Mouse (Mus musculus): ENCODE results near the gene Akap8.

The Akap8 gene

DNA sequence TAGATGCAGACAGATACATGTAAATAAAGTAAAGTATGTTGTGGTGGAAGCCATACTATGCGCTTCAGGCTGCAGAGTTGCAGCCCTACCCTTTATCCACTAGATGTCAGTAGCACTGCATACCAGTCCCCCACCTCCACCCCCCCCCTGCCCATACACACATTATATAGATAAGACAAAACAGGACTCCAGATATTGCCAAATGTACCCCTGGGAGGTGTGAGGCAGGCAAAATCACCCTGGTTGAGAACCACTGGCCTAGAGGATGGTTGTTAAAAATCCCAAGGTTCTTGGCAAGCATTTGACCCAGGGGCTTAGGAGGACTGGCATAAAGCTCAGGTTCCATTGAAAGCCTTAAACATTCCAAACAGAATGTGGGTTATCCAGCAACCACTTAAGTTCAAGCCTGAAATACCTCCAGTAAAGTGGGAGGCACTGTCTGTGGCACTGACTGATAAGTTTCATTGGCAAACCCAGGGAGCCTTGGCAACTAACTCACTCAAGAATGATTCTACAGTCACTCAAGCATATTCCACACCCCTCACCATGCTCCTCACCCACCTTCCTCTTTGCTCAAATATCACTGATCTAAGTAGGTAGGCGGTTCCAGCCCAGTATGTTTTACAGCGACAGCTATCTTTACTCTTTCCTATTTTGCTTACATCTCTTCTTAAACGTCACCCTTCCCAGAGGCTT lies 28.1 kb upstream of the Akap8 start:
- peak; percentile 74 for DNase-seq (ENCODE audit: low read depth, low spot score)

DNA sequence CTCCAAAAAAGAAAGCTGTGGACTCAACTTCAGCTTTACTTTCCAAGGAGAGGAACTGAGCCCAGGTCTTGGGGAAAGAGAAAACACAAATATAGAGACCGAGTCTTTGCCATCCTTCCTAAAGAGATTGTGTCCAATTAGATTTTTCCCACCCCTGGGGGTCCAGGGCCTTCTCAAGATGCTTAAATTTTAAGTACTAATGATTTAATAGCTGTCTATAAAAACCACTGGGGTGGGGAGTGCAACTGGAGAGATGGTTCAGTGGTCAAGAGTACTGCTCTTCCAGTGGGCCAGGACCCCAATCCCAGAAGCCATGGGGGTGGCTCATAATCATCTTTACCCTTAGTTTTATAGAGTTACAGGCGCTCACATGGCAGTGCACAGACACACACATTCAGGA lies 27.4 kb upstream of the Akap8 start:
- no peak for DNase-seq (ENCODE audit: low read depth, low spot score)

DNA sequence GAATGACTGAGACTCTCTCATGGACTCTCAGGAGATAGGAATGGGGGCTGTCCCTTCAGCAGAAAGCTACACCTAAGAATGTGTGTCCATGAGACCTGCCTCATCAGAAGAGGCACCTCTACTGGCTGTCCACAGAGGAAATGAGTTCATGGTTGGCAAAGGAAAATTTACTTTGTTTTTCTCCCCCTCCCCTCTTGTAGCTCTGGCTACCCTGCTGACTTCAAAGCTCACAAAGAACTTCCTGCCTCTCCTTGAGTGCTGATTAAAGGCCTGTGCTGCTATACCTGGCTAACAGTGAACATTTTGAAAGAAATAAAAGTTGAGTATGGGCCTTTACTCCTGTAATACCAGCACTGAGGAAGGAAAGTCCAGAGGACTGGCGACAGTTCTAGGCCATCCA lies 20.1 kb upstream of the Akap8 start:
- DNase-seq (ENCODE audit: low read depth, low spot score): no peak

DNA sequence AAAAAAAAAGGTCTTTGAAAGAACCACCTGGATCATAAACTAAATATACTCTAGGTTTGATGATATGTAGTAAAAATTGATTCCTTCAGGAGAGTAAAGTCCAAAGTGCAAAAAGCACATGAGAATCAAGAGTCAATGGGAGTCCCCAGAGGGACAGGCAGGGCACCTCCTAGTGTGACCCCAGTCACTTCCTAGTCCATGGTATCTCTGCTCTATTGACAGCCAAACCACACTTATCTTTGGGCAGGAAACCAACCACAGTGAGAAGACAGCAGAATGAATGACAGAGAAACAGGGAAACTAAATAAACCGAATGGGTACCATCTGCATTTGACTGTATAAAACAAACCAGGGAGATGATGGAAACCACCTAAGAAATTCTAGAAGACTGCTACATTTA lies 19.1 kb upstream of the Akap8 start:
- DNase-seq (ENCODE audit: low read depth, low spot score): no peak

DNA sequence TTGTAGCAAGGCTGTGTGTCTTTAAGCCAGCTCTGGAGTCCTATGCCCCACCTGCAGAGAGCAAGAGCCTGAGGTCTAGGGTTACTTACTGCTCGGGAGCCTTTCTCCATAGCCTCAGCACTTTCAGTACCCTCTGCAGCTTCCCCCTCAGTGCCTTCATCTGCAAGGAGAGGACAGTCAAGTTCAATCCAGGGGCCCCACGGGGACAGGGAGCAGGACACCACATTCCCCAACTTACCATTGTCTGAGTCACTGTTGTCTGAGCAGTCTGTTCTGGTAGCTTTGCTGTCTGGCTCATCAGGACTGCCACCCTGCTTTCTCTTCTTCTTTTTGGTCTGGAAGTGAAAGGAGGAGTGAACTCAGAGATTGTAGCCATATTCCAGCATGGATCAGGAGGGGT lies 14.8 kb upstream of the Akap8 start:
- no peak for DNase-seq (ENCODE audit: low read depth, low spot score)

DNA sequence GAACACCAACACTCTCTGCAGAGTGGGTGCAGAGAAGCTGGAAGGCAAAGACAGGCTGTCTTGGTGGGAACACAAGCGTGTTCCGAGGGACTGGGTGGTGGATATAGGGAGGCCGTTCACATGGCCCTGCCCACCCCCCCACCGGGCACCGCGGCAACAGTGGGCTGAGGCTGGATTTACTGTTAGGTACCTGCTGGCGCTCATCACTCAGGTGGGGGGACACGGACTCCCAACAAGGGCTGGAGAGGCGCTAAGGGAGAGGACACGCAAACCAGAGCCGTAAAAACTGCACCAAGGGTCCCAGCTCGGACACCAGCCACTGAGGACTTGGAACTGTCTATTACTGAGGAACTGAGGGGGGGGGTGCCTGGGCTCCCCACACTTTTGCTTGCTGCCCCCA lies 13.9 kb upstream of the Akap8 start:
- no peak for DNase-seq (ENCODE audit: low read depth, low spot score)

DNA sequence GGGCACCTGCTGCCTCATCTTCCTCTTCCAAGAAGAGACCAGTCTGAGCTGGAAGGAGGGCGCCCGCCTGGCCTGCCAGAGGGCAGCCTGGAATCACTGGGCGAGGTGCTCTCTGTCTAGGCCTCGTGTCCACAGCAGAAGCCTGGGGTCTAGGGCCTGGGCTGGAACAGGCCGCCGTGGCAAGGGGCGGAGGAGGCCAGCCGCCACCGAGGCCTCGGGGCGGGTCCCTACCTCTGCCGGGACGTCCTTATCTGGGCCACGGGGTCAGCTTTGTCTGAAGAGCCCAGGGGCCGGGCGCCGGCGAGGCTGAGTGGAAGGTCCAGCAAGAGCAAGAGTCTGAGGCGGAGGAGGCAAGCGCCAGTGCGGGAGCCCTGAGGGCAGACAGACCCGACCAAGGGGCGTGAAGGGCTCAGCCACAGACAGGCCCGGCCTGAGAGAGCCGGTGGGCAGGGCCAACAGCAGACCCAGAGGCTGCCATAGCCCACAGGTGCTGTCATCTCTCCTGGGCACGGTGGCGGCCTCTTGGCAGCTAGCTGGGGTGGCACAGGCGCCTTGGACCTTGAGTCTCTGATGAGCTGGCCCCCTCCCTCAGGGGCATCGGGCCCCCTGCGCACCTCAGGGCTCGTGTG lies 12.8 kb upstream of the Akap8 start:
- peak; percentile 34 for DNase-seq (ENCODE audit: low read depth, low spot score)

DNA sequence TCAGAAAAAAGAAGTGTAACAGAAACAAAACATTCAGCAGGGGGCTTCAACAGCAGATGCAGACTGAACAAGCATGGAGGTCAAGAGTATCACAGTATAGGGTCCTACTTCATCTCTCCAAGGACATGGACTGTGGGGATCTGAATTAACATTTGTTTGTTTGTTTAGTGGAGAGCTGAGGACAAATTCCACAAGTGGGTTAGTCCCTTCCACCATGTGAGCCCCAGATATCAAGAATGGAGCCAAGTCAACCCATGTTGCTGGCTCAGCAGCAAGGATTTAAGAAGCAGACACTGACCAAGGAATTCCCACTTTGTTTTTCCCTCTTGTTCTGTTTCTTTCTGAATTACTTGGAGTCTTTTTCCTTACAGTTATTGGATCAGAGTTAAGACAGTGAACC lies 6.5 kb upstream of the Akap8 start:
- DNase-seq (ENCODE audit: low read depth, low spot score): no peak

DNA sequence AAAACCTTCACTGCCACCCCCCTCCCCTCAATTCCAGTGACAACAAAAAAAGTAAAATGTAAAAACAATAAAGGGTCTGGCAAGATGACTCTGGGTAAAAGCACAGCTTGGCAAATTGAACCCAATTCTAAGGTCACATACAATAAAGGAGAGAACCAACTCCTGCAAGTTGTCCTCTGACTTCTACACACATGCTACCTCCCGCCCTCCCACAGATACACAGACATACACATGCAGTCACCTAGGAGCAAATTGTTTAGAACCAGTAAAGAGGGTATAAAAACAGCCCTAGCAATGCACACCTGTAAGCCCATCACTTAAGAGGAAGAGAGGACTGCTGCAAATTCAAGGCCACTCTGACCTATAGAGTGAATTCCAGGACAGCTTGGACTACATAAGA lies 1.8 kb upstream of the Akap8 start:
- no peak for DNase-seq (ENCODE audit: low read depth, low spot score)

DNA sequence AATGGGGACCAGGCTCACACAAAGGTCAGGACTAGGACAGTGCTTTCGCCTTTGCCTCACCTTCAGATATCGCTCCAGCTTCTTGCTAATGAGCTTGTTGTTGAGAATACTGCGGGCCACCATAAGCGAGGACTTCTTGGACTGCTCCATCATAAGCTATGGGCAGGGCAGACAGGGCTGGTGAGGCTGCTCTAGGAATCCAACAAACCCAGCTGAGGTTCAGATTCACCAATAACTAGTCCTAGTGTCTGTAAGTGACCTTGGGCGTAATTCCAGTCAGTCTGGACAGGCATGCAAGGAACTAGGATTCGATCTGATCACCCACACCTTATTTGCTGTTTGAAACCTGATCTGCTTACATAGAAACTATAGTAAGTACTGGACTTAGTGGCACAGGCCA lies 798 bp upstream of the Akap8 start:
- no peak for DNase-seq (ENCODE audit: low read depth, low spot score)

DNA sequence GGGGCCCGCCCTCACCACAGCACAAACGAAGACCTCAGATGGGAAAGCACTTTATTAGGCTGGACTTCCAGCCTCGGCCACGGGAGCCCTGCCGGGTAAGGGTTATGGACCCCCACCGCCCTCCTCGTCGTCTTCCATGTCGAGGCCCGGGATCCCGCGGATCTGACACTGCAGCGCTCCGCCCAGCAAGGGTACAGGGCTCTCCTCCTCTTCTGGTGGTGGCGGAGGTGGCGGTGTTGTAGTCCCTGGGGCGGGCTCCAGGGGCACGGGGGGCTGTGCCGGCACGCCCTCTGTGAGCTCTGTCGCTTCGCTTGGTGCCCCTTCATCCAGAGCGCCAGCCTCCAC lies 324 bp upstream of the Akap8 start:
- no peak for DNase-seq (ENCODE audit: low read depth, low spot score)

DNA sequence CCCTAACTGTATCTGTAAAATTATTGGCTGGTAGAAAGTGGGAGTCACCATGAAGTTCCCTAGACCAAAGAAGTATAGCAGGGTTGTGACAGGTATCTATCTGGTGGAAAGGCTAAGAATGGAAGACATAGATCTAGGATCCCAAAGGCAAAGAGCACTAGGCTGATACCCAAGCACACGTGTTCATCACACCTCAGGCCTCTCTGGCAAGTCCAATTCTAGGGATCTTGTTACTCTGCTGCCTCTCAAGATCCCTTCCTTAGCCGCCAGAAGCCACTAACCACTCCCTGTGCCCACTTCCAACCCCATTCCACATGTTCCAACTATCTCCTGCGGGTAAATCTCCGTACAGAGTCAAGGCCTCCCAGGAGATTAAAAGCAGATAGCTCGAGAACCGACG lies 1.1 kb downstream of the Akap8 start:
- DNase-seq (ENCODE audit: low read depth, low spot score): peak; percentile 49

DNA sequence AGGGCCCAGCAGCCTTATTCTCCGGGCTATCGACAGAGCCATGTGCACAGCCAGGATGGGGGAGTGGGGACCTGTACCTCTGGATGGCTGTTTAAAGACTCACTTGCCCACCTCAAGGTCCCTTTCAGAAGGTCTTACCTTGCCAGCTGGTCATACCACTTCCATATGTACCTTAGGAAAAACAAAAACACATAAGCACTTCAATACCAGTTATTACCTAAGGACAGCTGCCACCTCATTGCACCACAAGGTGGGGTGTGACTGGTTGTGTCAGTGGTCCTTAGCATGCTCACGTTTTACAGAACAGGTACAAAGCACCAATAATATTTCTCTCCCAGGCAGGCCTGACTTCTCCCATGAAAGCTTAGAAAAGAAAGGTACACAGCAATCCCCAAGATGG lies 3.3 kb downstream of the Akap8 start:
- DNase-seq (ENCODE audit: low read depth, low spot score): no peak

DNA sequence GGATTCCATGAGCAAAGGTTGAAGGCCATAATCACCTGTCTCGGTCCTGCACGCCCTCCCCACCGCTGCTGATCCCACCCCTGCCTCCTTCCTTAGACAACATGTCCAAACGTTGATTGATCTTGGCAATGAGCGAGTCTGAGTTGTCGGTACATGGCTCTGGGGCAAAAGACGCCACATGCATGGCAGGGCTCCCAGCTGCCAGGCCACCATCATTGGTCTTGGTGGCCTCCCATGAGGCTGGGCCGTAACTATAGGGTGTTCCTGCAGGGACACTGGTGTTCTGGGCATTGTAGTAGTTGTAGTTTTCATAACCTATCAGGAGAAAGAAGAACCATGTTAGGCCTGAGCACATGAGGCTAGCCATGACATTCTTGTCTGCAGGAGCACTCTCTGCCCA lies 4.0 kb downstream of the Akap8 start:
- DNase-seq (ENCODE audit: low read depth, low spot score): no peak

DNA sequence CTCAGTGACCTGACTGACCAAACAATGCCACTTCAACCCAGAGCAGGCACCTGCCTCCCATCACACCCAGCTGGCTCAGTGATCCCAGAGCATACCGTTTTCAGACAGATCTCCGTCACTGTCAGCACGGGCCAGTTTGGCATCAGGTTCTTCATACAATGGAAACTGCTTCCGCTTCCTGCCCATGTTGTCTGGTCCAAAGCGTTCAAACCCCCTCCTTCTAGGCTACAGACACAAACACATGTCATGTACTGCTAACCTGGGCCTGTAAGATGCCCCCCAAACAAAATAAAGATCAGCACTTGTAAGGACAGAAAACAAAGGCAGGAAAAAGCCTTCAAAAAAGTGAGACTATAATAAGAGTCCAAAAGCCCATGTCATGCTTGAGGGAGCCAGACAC lies 5.5 kb downstream of the Akap8 start:
- no peak for DNase-seq (ENCODE audit: low read depth, low spot score)

DNA sequence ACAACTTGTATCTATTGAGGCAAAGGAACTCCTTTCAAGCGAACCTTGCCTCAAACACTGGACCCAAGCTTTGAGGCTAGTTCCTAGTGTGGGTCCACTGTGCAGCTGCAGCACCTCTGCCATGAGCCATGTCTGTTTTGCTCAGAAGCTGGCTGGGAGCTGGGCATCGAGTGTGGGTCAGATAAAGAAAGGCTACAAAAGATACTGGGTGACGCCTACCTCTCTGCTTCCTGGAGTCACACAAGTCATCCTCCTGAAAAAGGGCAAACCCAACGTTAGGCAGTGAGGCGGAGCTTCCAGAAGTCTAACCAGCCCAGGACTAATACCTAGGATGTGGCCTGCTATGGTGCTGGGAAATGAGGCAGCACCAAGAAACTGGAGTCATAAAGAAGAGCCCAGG lies 7.1 kb downstream of the Akap8 start:
- DNase-seq (ENCODE audit: low read depth, low spot score): no peak

DNA sequence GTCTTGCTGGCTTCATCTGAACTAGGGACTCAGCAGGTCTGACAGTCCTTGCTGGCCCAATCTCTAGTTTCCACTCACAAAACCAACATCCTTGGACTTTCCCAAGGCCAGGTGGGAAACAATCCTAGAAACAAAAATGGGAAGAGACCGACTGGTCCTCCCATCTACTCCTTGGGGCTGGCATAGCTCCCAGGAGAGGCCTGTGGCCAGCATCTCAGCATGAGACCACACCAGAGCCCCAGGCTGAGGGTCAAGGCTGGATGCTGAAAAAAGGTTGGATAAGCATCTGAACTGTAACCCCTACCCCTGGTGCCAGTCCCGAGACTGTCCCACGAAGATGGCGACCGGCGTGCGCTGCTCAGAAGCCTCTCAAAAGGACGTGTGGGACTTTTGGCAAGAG lies 8.2 kb downstream of the Akap8 start:
- no peak for DNase-seq (ENCODE audit: low read depth, low spot score)

DNA sequence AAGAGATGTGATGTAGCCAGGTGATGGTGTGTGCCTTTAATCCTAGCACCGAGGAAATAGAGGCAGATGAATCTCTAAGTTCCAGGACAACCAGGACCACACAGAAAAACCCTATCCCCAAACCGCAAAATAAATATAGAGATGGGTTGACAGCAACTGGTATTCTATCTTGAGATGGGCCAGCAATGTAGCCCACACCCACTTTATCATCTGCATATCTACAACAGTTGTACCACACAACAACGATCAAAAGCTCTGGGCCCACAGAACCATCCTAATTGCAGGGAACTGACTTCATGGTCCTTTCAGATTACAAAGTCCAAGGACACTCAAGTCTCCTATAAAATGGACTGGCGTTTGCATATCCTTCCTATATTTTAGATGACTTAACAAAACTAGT lies 13.1 kb downstream of the Akap8 start:
- DNase-seq (ENCODE audit: low read depth, low spot score): no peak

DNA sequence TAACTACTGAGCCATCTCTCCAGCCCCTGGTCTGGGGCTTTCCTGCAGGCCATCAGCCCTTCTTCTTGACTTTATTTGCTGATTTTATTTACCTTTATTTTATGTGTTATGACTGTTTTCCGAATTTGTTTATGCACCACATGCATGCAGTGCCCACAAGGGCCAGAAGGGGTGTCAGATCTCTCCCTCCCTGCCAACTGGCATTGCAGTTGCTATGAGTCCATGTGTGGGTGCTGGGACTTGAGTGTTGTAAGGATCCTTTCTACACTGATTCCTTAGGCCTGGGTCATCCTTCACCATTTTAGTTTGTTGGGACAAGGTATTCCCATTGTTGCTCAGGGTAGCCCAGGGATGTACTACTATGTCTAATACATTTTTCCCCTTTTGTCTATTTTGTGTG lies 22.9 kb downstream of the Akap8 start:
- DNase-seq (ENCODE audit: low read depth, low spot score): peak; percentile 63

DNA sequence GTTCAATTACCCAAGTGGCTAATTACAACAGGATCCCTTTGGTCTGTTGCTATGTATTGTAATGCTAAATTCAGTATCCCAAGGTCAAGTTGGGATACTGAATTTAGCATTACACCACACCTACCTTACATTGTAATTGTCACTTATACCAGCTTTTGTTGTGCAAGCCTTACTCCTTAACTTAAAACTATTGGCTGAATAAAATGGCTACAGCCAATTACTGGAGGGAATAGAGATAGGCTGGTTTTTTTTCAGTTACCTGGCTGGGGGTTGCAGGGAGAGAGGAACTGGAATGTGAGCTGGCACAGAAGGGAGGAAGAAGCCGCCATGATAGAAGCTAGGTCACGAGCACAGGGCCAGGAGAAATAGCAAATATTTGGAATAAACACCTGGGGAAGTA lies 25.1 kb downstream of the Akap8 start:
- DNase-seq (ENCODE audit: low read depth, low spot score): peak; percentile 95

DNA sequence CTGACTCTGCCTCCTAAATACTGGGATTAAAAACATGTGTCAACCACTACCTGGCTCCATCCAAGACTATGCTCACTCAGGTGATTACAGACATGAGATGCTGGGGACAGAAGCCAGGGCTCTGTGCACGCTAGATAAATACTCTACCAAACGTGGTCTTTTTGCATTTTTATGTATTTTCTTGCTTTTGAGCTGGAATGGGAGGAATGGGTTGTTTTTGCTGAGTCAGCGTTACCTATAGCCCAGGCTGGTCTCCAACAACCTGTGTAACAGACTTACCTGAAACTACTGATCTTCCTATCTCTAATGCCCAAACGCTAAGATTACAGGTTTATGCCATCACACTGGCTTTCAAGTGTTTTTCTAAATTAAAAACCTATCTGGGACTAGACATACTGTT lies 25.9 kb downstream of the Akap8 start:
- no peak for DNase-seq (ENCODE audit: low read depth, low spot score)

DNA sequence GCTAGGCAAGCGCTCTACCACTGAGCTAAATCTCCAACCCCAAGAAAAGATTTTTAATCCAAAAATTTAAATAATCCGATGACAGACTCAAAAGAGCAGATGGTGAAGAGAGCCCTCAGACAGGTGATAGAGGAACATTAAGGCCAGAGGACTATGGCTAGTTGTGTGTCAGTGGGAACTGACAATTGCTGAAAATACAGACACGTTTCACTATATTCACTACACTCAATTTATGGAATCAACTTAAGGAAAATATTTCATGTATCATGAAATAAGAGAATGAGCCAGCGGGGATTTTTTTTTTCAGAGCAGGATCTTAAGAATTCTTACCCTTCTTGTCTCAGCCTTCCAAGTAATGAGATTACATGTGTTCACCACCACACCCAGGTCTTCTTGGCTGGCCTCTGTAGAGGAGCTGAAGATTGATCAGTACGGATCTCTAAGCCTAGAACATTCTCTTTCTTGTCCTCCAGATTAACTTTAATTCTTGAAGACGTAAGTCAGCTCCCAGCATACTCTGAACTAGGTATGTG lies 35.8 kb downstream of the Akap8 start:
- no peak for DNase-seq (ENCODE audit: low read depth, low spot score)

DNA sequence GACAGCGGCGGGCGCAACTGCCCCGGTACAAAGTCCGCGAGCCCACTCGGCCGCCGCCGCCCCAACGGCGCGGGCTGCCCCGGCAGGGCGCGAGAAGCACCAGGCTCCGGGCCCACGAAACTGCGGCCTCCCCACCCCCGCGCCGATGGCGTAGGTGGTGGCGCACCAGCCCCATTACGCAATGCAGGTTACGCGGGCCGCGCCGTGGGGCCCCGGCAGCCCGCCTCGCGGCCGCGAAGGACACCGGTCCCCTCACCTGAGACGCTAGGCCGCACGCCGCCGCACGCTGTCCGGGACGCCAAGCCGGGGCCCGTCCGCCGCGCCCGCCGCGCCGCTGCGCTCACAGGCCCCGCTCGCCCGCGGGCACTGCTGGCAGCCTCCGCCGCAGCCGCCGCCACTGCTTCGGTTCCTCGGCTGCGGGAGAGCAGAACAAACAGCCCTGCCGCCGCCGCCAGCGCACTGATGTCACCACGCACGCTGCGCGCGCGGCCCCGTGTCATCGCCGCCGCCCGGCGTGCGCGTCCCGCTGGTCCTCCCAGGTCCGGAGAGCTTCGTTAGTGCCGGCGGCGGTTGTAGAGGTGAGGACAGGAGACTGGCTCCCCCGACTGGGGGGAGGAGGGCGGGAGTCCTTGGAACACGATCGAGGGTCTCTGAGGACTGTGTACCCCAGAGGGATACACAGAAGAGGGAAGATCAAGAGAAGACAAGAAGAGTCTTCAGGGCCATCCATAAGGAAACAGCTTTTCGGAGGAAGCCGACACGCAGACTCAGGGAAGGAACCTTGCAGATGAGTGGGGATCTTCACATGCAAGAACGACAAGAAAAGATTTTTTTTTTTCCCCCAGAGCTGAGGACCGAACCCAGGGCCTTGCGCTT lies 36.5 kb downstream of the Akap8 start, which contains the start of gene Brd4:
Gene Brd4, minus strand, starts transcription at position 461 of the 876 bp plus-strand sequence.
- peak; percentile 97 for DNase-seq (ENCODE audit: low read depth, low spot score)
